Mouse (Mus musculus) heart, adult 2 months (tissue): ENCODE measurements around the gene Pde4b.

Experiments
- CTCF ChIP-seq: fragments of 200-600 bp; IDR thresholded peaks from 2 replicates; pipeline ENCODE4 v1.8.1; 2022; ENCODE audit warnings: antibody characterized with exemption, mild to moderate bottlenecking, moderate library complexity
- EP300 ChIP-seq: fragments of 200-500 bp; IDR thresholded peaks from 2 replicates; pipeline ENCODE4 v1.6.1; 2011; ENCODE audit warnings: low read depth, low read length, control low read depth; ENCODE audit not compliant: insufficient read depth
- POLR2A ChIP-seq: fragments of 200-500 bp; IDR thresholded peaks from 2 replicates; pipeline ENCODE4 v1.6.1; 2011; ENCODE audit warnings: mild to moderate bottlenecking, low read depth, low read length, control low read depth; ENCODE audit not compliant: insufficient read depth

GRCm38 (mm10) chr4:102420794-102421397 is 333.6 kb downstream of the Pde4b start:
- TF ChIP-seq POLR2A (no peak), EP300 (no peak), CTCF (no peak)
